Mouse (Mus musculus) thymus, postnatal 25 days (tissue): ENCODE data around the gene 1700022I11Rik.
"Not testable (repeated sequence)": the region's sequence is repeated elsewhere in the genome, so short reads cannot be mapped to it uniquely, and the experiment has no call there.

Experiments
- DNase-seq: peaks from one replicate; pipeline ENCODE4 v3.0.0; 2022

1700022I11Rik gene

DNA sequence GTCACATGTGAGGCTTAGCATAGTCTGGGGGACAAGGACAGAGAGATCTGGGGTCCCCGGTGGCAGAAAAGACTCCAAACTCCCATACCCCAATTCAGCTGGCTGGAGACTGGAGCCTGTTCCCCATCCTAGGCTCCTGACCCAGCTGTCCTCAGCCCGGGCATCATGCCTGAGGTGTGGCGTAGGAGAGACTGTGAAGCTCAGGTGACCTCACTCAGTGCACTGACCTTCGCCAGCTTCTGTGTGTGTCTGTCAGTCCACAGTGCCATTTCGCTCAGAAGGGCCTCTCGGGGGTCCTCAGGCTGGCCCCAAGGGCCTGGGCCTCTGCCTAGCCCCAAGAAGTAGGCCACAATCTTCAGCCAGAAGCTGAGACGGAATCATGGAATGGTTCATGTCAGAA is 16.8 kb upstream of the 1700022I11Rik start:
- DNase-seq = no peak

- no peak for DNase-seq
These were observed 15.8 kb upstream of the 1700022I11Rik start for GRCm38 (mm10) chr4:42953435-42954094.

- DNase-seq = peak; percentile 45
These were observed 15.1 kb upstream of the 1700022I11Rik start for GRCm38 (mm10) chr4:42954297-42954696.

GRCm38 (mm10) chr4:42955200-42955599 is 14.2 kb upstream of the 1700022I11Rik start:
- DNase-seq = no peak

GRCm38 (mm10) chr4:42956581-42956980 is 12.8 kb upstream of the 1700022I11Rik start:
- DNase-seq = no peak

DNA sequence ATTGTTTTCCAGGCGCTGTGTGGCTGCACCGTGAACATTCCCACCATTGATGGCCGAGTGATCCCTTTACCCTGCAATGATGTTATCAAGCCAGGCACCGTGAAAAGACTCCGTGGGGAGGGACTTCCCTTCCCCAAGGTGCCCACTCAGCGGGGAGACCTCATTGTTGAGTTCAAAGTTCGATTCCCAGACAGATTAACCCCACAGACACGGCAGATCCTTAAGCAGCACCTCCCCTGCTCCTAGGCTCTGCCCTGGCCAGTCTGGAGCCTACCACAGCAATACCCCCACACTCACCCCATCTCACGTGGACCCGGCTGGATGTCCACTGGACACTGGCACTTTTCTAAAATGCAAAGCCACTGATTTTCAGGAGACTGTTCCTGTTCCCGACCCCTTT is 12.1 kb upstream of the 1700022I11Rik start:
- no peak for DNase-seq

DNA sequence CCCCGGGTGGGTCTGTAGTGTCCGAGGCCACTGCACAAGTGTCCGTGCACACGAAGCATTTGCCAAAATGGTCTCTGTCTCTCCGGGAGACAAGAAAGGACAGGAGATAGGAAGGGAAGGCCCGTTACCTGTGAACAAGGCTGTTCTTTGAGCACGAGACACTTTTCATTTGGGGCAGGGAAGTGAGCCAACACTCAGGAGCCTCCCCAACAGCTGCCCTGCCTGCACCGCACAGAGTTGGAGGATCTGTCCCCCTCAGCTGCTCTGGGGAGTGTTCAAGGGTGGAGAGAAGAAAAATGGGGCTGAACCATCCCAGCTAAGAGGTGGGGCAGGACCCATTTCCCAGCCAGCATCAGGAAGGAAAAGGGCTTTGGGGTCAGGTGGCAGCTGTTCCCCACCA is 11.4 kb upstream of the 1700022I11Rik start:
- no peak for DNase-seq

GRCm38 (mm10) chr4:42958942-42959341 is 10.5 kb upstream of the 1700022I11Rik start:
- DNase-seq = no peak

DNA sequence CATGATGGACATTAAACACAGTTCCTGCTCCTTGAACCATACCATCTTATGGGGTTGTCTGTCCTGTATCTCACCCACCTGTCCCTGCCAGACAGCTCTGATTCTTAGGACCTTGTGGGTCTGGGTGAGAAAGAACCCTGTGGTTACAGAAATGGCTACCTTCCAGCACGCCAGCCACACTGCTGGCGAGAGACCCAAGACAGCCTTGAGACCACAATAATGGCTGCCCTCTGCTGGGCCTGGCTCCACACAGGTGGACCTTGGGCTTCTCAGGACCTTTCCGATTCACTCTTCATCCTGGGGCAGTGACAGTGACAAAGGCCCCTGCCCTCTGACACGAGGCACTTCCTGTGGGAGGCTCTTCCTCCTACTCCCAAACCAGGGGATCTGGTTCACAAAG is 10.0 kb upstream of the 1700022I11Rik start:
- no peak for DNase-seq

- DNase-seq = peak; percentile 67
These were observed 7.8 kb upstream of the 1700022I11Rik start for GRCm38 (mm10) chr4:42961592-42961991.

DNA sequence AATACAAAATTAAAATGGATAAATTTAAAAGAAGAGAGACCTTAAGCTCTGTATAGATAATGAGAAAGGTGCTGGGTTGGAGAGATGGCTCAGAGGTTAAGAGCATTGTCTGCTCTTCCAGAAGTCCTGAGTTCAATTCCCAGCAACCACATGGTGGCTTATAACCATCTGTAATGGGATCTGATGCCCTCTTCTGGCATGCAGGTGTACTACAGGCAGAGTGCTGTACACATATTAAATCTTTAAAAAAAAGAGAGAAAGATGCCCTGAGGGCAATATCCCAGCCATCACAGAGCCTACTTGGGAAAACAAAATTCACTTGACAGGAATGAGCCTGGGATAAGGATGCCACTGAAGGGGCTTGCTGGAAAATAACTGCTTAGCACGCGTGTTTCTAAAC is 5.9 kb upstream of the 1700022I11Rik start:
- DNase-seq = peak; percentile 39

DNA sequence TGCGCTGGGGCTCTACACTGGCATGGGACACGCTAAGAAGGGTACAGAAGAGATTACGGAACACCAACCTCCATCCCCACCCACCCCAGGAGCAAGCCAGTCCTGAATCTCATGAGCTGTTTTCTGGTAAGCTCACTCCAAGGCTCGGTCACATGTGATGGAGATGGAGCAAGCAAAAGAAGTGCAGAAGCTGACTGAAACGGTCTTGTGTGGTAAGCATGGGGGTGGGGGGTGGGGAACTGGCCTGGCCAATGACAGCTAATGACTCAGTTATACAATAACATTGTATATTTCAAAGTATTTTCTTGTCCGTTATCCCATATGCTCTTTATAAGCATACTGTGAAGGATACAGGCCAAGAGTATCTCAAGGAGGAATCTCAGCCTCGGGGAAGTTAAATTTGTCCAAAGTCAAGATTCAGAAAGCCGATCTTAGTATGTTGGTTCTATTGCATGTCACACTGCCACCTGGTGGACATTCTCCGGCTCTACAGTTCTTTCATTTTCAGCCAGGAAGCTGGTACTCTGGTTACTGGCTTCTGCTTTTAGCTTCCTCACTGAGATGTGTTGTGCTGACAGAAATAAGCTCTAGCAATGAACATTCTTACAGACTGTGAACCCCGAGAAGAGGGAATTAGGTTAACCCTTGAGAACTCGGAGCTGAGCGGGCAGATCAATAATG is 4.2 kb upstream of the 1700022I11Rik start:
- DNase-seq = peak; percentile 49

GRCm38 (mm10) chr4:42972952-42973351 is 3.5 kb downstream of the 1700022I11Rik start:
- DNase-seq = no peak

- no peak for DNase-seq
These were observed 4.5 kb downstream of the 1700022I11Rik start for GRCm38 (mm10) chr4:42973868-42974267.

DNA sequence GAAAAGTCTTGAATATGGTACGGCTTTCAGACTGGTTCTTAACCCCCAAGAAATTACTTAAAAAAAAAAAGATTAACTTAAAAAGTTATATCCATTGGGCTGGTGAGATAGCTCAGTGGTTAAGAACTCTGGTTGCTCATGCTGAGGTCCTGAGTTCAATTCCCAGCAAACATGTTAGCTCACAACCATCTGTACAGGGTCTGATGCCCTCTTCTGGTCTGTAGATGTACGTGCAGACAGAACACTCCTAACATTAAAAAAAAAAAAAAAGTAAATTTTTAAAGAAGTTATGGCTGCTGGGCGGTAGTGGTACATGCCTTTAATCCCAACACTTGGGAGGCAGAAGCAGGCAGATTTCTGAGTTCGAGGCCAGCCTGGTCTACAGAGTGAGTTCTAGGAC is 8.7 kb downstream of the 1700022I11Rik start:
- no peak for DNase-seq

DNA sequence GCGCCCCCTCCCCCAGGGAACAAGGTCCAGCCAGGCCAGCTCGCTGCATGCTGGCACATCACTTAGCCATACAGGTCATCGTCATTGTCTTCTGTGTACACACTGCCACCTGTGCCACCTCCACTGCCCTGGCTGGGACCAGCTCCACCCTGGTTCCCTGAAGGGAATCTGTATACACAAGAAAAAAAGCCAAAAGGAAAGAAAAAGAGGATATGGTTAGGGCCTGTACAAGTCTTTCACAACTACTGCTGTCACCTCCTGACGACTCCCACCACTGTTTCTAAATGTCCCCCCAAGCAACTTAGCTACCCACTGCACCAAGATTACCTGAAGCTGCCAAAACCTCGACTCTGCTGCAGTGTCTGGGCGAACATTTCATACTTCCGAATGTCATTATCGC is 11.1 kb downstream of the 1700022I11Rik start:
- DNase-seq = not testable (repeated sequence)

- DNase-seq = no peak
These were observed 18.9 kb downstream of the 1700022I11Rik start for GRCm38 (mm10) chr4:42988296-42988695.

GRCm38 (mm10) chr4:42998022-42998421 is 28.6 kb downstream of the 1700022I11Rik start:
- DNase-seq = no peak

- peak; percentile 75 for DNase-seq
These were observed 30.2 kb downstream of the 1700022I11Rik start for GRCm38 (mm10) chr4:42999451-43000140.

DNA sequence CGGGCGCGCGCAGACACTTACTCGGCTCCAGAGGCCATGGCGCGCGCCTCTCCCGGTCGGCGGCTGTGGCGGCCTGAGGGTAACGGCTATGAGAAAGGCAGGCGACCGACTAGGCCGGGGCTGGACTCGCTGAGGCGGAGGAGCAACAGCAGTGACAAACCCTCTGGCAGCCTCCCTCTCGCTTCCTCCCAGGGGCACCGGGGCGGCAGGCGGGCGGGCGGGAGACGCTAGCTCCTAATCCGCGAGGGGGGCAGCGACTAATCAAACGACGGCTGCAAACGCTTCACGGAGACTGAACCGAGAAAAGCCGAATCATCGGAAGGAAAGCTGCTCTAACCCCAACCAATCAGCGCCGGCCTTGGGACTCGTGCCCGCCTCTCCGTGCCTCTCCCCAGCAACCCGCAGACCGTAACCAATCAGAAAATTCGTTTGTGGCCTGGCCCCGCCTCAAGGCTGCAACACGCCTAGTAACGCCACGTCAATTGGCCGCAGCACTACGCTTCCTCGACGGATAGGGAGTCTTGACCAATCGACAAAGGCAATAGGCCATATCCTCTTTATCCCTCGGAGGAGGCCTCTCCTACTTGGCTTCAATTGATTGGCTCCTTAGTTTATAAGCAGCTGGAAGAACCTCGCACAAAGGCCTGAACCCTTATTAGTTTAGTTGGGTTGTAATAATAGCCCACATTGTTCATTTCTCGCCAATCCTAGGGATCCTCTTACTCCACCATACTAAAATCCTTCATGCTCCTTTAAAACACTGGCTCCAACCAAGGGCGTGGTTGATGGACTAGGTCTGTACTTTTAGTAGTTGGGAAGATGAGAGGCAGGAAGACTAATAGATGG is 31.0 kb downstream of the 1700022I11Rik start, which contains the start of gene Vcp:
Gene Vcp, minus strand, starts transcription at position 367 of the 846 bp plus-strand sequence.
- DNase-seq = peak; percentile 99

DNA sequence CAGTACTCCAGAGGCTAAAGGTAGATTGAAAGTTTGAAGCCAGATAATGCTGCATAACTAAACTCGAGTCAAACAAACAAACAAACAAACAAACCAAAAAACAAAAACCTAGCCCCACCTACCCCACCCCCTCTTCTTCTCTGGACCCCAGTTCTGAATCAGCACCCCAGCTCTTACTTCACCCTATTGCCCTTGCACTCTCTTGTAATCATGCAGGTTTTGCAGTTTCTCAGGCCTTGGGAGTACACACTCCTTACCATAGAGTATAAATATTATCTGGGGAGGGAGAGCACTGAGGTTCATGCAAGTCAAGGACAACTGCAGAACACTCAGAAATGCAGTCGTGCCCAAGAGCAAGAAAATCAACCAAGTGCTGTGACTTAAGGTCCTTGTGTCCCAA is 31.9 kb downstream of the 1700022I11Rik start:
- no peak for DNase-seq

- no peak for DNase-seq
These were observed 33.5 kb downstream of the 1700022I11Rik start for GRCm38 (mm10) chr4:43002756-43003439.
